Mouse (Mus musculus): ENCODE measurements at regions not wholly inside any gene's neighbourhood (a gene's known extent, or its start where the extent isn't known, plus 50 kb on each side); places are given as distances from the start of the nearest gene placed in this dataset.
"Not testable (repeated sequence)": the region's sequence is repeated elsewhere in the genome, so short reads cannot be mapped to it uniquely, and the experiment has no call there.

DNA sequence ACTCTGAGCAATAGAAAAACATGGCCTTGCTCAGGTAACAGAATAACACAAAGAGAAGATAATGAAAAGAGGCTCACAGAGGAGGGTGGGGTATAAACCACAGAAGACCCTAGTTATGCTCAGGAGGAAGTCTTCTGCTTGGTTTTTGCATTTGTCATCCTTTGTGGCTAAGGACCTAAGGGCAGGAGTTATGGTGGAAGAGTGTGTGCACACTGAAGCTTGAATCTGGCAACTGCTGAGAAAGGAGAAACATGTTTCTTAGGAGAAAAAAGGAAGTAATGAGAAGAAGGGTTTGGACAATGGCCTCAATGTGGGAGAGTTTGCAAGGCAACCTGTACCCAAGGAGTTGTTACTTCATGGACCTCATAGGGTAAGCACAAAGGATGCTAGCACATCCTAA, 106.8 kb upstream of the Nyap2 start:
- H3K36me3 ChIP-seq (ENCODE audit: control insufficient read depth, insufficient read depth): no peaks in the 10 kb centered on the region
- TF ChIP-seq CTCF (IDR thresholded peaks at IDR 0.05; ENCODE audit: low read depth): no peak
- no peaks in the 10 kb centered on the region for H3K4me1 ChIP-seq (replicated peaks; ENCODE audit: control insufficient read depth, insufficient read depth, low read length)
- ATAC-seq: no peak
- no peaks in the 10 kb centered on the region for H3K27me3 ChIP-seq (replicated peaks; ENCODE audit: control insufficient read depth, insufficient read depth, low read length)
- H3K27ac ChIP-seq (ENCODE audit: low read depth, low read length): no peak overlapping the region
- no peaks in the 10 kb centered on the region for H3K9me3 ChIP-seq (ENCODE audit: control insufficient read depth)
- H3K9ac ChIP-seq (ENCODE audit: low read depth, low read length): no peak overlapping the region
- no peak overlapping the region for H3K4me2 ChIP-seq (replicated peaks; ENCODE audit: low read depth)
- no peak overlapping the region for H3K4me3 ChIP-seq (ENCODE audit: low read depth, low read length)

DNA sequence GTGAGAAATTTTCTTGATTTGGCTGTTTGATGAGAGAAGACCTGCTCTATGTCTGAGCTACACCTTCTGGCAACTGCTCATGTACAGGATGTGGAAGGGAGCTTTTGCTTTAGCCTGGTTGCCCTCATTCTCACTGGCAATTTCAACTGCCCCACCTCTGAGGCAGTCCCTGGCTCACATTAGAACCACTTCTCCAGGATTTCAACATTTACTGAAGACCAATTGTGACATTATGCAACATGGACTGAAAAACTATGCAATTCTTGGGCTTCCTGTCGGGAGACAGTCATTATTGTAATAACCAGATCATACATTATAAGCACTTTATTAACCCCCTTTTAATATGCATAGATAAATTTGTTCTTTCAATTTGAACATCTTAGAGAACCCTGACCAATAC, 107.6 kb upstream of the Nyap2 start:
- H3K9me3 ChIP-seq (ENCODE audit: control insufficient read depth): no peaks in the 10 kb centered on the region
- no peak overlapping the region for H3K27ac ChIP-seq (ENCODE audit: low read depth, low read length)
- WGBS: 77% methylated on average over 1 of the region's 1 CpGs
- H3K4me1 ChIP-seq (replicated peaks; ENCODE audit: control insufficient read depth, insufficient read depth, low read length): no peaks in the 10 kb centered on the region
- H3K36me3 ChIP-seq (ENCODE audit: control insufficient read depth, insufficient read depth): no peaks in the 10 kb centered on the region
- TF ChIP-seq CTCF (IDR thresholded peaks at IDR 0.05; ENCODE audit: low read depth): no peak
- H3K27me3 ChIP-seq (replicated peaks; ENCODE audit: control insufficient read depth, insufficient read depth, low read length): no peaks in the 10 kb centered on the region
- no peak for ATAC-seq
- no peak overlapping the region for H3K4me2 ChIP-seq (replicated peaks; ENCODE audit: low read depth)
- no peak overlapping the region for H3K4me3 ChIP-seq (ENCODE audit: low read depth, low read length)
- H3K9ac ChIP-seq (ENCODE audit: low read depth, low read length): no peak overlapping the region

DNA sequence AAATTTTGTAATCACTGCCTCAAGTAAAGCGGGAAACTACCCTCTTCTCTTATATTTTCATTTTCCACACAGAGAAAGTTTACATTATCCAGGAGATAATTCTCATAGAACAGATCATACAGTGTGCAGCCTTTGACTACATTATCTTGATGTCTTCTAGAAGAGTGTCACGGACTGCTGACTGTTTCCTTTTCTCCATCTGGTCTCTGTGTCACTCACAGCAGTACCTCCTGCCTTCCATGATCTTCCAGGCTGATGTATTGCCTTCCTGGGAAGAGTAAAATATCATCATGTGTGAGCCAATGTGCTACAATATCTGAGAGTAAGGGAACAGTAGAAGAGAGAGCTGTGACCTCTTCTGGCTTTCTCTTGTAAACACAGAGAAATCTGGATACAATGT, 111.0 kb upstream of the Nyap2 start:
- H3K36me3 ChIP-seq (ENCODE audit: control insufficient read depth, insufficient read depth): no peaks in the 10 kb centered on the region
- 72% methylated on average over 2 of the region's 2 CpGs for WGBS

DNA sequence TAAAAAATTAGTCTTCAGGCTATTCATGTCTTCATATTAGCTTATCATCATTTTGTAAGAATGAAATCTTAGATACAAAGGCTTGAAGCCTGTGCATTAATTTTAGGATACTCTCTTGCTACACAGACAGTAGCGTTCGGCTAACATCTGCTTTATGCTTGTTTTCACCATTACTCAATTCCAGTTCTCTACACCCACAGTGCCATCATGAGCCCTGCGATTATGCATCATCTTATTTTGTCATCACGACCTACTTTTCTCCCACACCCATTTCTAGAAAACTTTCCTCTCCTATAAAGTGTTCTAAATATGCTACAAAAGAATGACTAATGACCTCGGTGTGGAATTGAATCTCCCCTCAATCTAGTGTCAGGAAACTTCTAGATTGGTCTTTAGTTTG, 112.4 kb upstream of the Nyap2 start:
- ATAC-seq: no peak
- H3K36me3 ChIP-seq (ENCODE audit: control insufficient read depth, insufficient read depth): no peaks in the 10 kb centered on the region
- H3K9me3 ChIP-seq (ENCODE audit: control insufficient read depth): no peaks in the 10 kb centered on the region
- no peaks in the 10 kb centered on the region for H3K27me3 ChIP-seq (replicated peaks; ENCODE audit: control insufficient read depth, insufficient read depth, low read length)
- H3K4me2 ChIP-seq (replicated peaks; ENCODE audit: low read depth): no peak overlapping the region
- no peak overlapping the region for H3K27ac ChIP-seq (ENCODE audit: low read depth, low read length)
- H3K9ac ChIP-seq (ENCODE audit: low read depth, low read length): no peak overlapping the region
- no peak for TF ChIP-seq CTCF (IDR thresholded peaks at IDR 0.05; ENCODE audit: low read depth)
- H3K4me1 ChIP-seq (replicated peaks; ENCODE audit: control insufficient read depth, insufficient read depth, low read length): no peaks in the 10 kb centered on the region
- WGBS: 83% methylated on average over 5 of the region's 5 CpGs
- no peak overlapping the region for H3K4me3 ChIP-seq (ENCODE audit: low read depth, low read length)

More for the DNA sequence above, 111.0 kb upstream of the Nyap2 start:
- Histone ChIP-seq H3K27ac (ENCODE audit: low read depth, low read length) (no peak overlapping the region), H3K4me1 (replicated peaks; ENCODE audit: control insufficient read depth, insufficient read depth, low read length) (no peaks in the 10 kb centered on the region), H3K9ac (ENCODE audit: low read depth, low read length) (no peak overlapping the region), H3K9me3 (ENCODE audit: control insufficient read depth) (no peaks in the 10 kb centered on the region), H3K4me2 (replicated peaks; ENCODE audit: low read depth) (no peak overlapping the region), H3K27me3 (replicated peaks; ENCODE audit: control insufficient read depth, insufficient read depth, low read length) (no peaks in the 10 kb centered on the region), H3K4me3 (ENCODE audit: low read depth, low read length) (no peak overlapping the region)
- no peak for ATAC-seq
- TF ChIP-seq CTCF (IDR thresholded peaks at IDR 0.05; ENCODE audit: low read depth): no peak

DNA sequence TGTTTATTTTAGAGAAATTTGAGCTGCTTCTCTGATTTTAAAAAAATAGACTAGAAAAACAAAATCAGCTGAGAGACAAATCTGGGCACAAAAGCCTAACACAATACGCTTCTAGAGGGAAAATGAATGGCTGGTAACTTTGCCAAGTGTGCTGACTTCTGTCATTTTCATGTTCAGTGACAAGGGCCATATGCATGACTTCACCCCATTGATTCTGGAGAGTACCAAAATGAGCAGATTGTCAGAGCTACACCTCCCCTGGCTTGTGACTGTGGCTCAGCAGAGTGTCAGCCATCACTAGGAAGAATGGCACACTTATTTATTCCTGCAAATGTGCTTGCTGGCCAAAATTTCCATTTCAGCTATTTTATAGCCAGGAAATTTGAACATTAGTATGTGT, 112.9 kb upstream of the Nyap2 start:
- no peak for ATAC-seq
- Histone ChIP-seq H3K4me3 (ENCODE audit: low read depth, low read length) (no peak overlapping the region), H3K27ac (ENCODE audit: low read depth, low read length) (no peak overlapping the region), H3K27me3 (replicated peaks; ENCODE audit: control insufficient read depth, insufficient read depth, low read length) (no peaks in the 10 kb centered on the region), H3K4me1 (replicated peaks; ENCODE audit: control insufficient read depth, insufficient read depth, low read length) (no peaks in the 10 kb centered on the region), H3K9ac (ENCODE audit: low read depth, low read length) (no peak overlapping the region), H3K9me3 (ENCODE audit: control insufficient read depth) (no peaks in the 10 kb centered on the region), H3K4me2 (replicated peaks; ENCODE audit: low read depth) (no peak overlapping the region), H3K36me3 (ENCODE audit: control insufficient read depth, insufficient read depth) (no peaks in the 10 kb centered on the region)
- WGBS: 72% methylated on average over 1 of the region's 1 CpGs
- no peak for TF ChIP-seq CTCF (IDR thresholded peaks at IDR 0.05; ENCODE audit: low read depth)

- no peaks in the 10 kb centered on the region for H3K36me3 ChIP-seq (ENCODE audit: control insufficient read depth, insufficient read depth)
- H3K9me3 ChIP-seq (ENCODE audit: control insufficient read depth): no peaks in the 10 kb centered on the region
- no peaks in the 10 kb centered on the region for H3K27me3 ChIP-seq (replicated peaks; ENCODE audit: control insufficient read depth, insufficient read depth, low read length)
- no peak overlapping the region for H3K9ac ChIP-seq (ENCODE audit: low read depth, low read length)
- no peaks in the 10 kb centered on the region for H3K4me1 ChIP-seq (replicated peaks; ENCODE audit: control insufficient read depth, insufficient read depth, low read length)
- H3K4me3 ChIP-seq (ENCODE audit: low read depth, low read length): no peak overlapping the region
- H3K27ac ChIP-seq (ENCODE audit: low read depth, low read length): no peak overlapping the region
- no peak for ATAC-seq
- H3K4me2 ChIP-seq (replicated peaks; ENCODE audit: low read depth): no peak overlapping the region
- TF ChIP-seq CTCF (IDR thresholded peaks at IDR 0.05; ENCODE audit: low read depth): no peak
- 87% methylated on average over 4 of the region's 4 CpGs for WGBS
Observed at GRCm38 (mm10) chr1:80950406-80950805, 126.3 kb upstream of the Nyap2 start.

DNA sequence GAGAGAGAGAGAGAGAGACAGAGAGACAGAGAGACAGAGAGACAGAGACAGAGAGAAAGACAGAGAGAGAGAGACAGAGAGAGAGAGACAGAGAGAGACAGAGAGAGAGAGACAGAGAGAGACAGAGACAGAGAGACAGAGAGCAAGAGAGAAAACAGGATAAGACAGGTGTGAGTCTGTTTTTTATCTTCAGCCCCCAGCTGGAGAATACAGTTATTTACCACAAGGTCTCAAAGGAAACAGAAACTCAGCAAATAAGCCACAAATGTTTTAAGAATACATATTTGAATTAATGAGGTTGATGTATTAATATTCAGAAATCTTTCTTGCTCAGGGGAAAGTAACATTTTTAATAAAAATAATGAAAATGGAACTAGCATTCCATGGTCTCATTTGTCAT, 130.7 kb upstream of the Nyap2 start:
- not testable (repeated sequence) for H3K36me3 ChIP-seq (ENCODE audit: control insufficient read depth, insufficient read depth); H3K9ac ChIP-seq (ENCODE audit: low read depth, low read length); ATAC-seq

More for the DNA sequence above, 130.7 kb upstream of the Nyap2 start:
- not testable (repeated sequence) for H3K9me3 ChIP-seq (ENCODE audit: control insufficient read depth); H3K4me3 ChIP-seq (ENCODE audit: low read depth, low read length); H3K4me1 ChIP-seq (replicated peaks; ENCODE audit: control insufficient read depth, insufficient read depth, low read length); H3K27ac ChIP-seq (ENCODE audit: low read depth, low read length); H3K4me2 ChIP-seq (replicated peaks; ENCODE audit: low read depth); H3K27me3 ChIP-seq (replicated peaks; ENCODE audit: control insufficient read depth, insufficient read depth, low read length)

Measured in intestine, postnatal 0 days (tissue).